Comparison of ENCODE assay signal across 8 mouse cellular contexts in genomic region chr9:58253033-58253804, GRCm38 (mm10). TPM values are rescaled to one million over a fixed set of nuclear protein-coding genes. Genes with fewer than 3 reads are reported as not detected.
DNase-seq lines count a peak whose midpoint lies in the region; ATAC-seq and TF ChIP-seq lines count a peak whose summit lies in the region.

Stoml1 (plus strand) TSS chr9:58253164.

- peak within 1 kb of the TSS; percentile 89 for H3K4me2 ChIP-seq in forebrain, embryonic 16.5 days (ENCODE audit: low read length)
- H3K4me2 ChIP-seq in lung, embryonic 14.5 days, result peak within 1 kb of the TSS; percentile 73

- TF ChIP-seq CTCF in layer of hippocampus, adult 2 months (conservative IDR thresholded peaks at IDR 0.05), result peak; percentile 95
- TF ChIP-seq CTCF in lung, embryonic 14.5 days (IDR thresholded peaks at IDR 0.05; ENCODE audit: low read depth), result peak; percentile 95
- TF ChIP-seq CTCF in olfactory bulb, adult 2 months (IDR thresholded peaks at IDR 0.05; ENCODE audit: insufficient read depth, low read depth, low read length), result peak; percentile 91
- peak; percentile 86; the same call in 1 of the 2 replicates for TF ChIP-seq CTCF in thymus, adult 2 months (IDR thresholded peaks at IDR 0.05; ENCODE audit: borderline replicate concordance, control insufficient read depth, extremely low read depth, insufficient read depth, low read length, poor library complexity)

- intact Hi-C loops in heart, postnatal 36 days (cut with DNase I), result loop anchor here (10.0 kb wide), 1 partner anchor 488 kb away; the partner anchor contains the start of gene Clk3

- 1% methylated on average over 31 of the region's 31 CpGs for WGBS in forebrain, embryonic 16.5 days
- under 1% methylated on average over 31 of the region's 31 CpGs for WGBS in lung, embryonic 14.5 days
- under 1% methylated on average over 31 of the region's 31 CpGs for WGBS in olfactory bulb, adult 2 months
- WGBS in thymus, adult 2 months, result under 1% methylated on average over 31 of the region's 31 CpGs

- H3K9ac ChIP-seq in ES-E14 (ENCODE audit: insufficient read depth, low read depth, low read length, poor library complexity, severe bottlenecking), result peak within 1 kb of the TSS; percentile 80
- peak within 1 kb of the TSS; percentile 85 for H3K9ac ChIP-seq in forebrain, embryonic 16.5 days (replicated peaks; ENCODE audit: low read depth, low read length)
- peak within 1 kb of the TSS; percentile 73 for H3K9ac ChIP-seq in lung, embryonic 14.5 days

- no peaks in the 10 kb centered on the region for H3K9me3 ChIP-seq in ES-E14 (ENCODE audit: control insufficient read depth, insufficient read depth, low read depth, low read length)
- H3K9me3 ChIP-seq in forebrain, embryonic 16.5 days (ENCODE audit: control insufficient read depth, low read length), result no peaks in the 10 kb centered on the region
- H3K9me3 ChIP-seq in lung, embryonic 14.5 days (ENCODE audit: low read depth, low read length), result no peaks in the 10 kb centered on the region

- H3K36me3 ChIP-seq in ES-E14 (ENCODE audit: control insufficient read depth, insufficient read depth, low read length, poor library complexity, severe bottlenecking), result peaks cover 21% of the 10 kb centered on the region
- H3K36me3 ChIP-seq in forebrain, embryonic 16.5 days (ENCODE audit: control insufficient read depth, insufficient read depth), result peaks cover 11% of the 10 kb centered on the region; the same call in 1 of the 2 replicates
- peaks cover 16% of the 10 kb centered on the region; the same call in 1 of the 2 replicates for H3K36me3 ChIP-seq in lung, embryonic 14.5 days (ENCODE audit: insufficient read depth)
- H3K36me3 ChIP-seq in thymus, adult 2 months (ENCODE audit: control insufficient read depth, insufficient read depth, low read length), result no peaks in the 10 kb centered on the region

- H3K27me3 ChIP-seq in forebrain, embryonic 16.5 days (replicated peaks; ENCODE audit: control insufficient read depth, insufficient read depth, low read length), result no peaks in the 10 kb centered on the region
- no peaks in the 10 kb centered on the region for H3K27me3 ChIP-seq in lung, embryonic 14.5 days (ENCODE audit: insufficient read depth, low read length)
- H3K27me3 ChIP-seq in thymus, adult 2 months (ENCODE audit: control insufficient read depth, insufficient read depth, low read length), result no peaks in the 10 kb centered on the region

- peak; percentile 99 for ATAC-seq in forebrain, embryonic 16.5 days
- peak; percentile 98 for ATAC-seq in lung, embryonic 14.5 days (ENCODE audit: insufficient read depth)

- peak within 1 kb of the TSS; percentile 63 for H3K27ac ChIP-seq in ES-E14 (ENCODE audit: insufficient read depth, low read depth, low read length, poor library complexity, severe bottlenecking)
- H3K27ac ChIP-seq in forebrain, embryonic 16.5 days (ENCODE audit: low read length), result peak within 1 kb of the TSS; percentile 41; the same call in 1 of the 2 replicates
- H3K27ac ChIP-seq in layer of hippocampus, adult 2 months, result peak within 1 kb of the TSS; percentile 89
- peak within 1 kb of the TSS; percentile 61; the same call in 1 of the 2 replicates for H3K27ac ChIP-seq in lung, embryonic 14.5 days (ENCODE audit: low read depth)
- 0 out of 2 replicates have a peak within 1 kb of the TSS, but pooled peaks have one; percentile 13 for H3K27ac ChIP-seq in olfactory bulb, adult 2 months (ENCODE audit: insufficient read depth, low read depth, low read length)
- H3K27ac ChIP-seq in thymus, adult 2 months (ENCODE audit: control insufficient read depth, insufficient read depth, low read length), result peak within 1 kb of the TSS; percentile 12

- DNase-seq in ES-E14 (ENCODE audit: low read depth, low spot score), result peak; percentile 95
- peak; percentile 91 for DNase-seq in cerebellum, adult 11-12 months
- DNase-seq in heart, postnatal 36 days, result peak; percentile 92 to 97
- peak; percentile 94 to 95 for DNase-seq in layer of hippocampus, adult 2 months (ENCODE audit: low spot score in 2 of 2)
- DNase-seq in lung, embryonic 14.5 days, result peak; percentile 97
- DNase-seq in thymus, adult 2 months, result peak; percentile 95

- H3K4me3 ChIP-seq in ES-E14 (ENCODE audit: insufficient read depth in 1 of 2, low read depth in 1 of 2, low read length in 2 of 2, poor library complexity in 1 of 2, severe bottlenecking in 1 of 2), result peak within 1 kb of the TSS; percentile 80 to 95
- H3K4me3 ChIP-seq in forebrain, embryonic 16.5 days (replicated peaks; ENCODE audit: low read length), result peak within 1 kb of the TSS; percentile 75
- H3K4me3 ChIP-seq in layer of hippocampus, adult 2 months, result peak within 1 kb of the TSS; percentile 90
- peak within 1 kb of the TSS; percentile 67 for H3K4me3 ChIP-seq in lung, embryonic 14.5 days (ENCODE audit: low read depth, low read length)
- peak within 1 kb of the TSS; percentile 77 for H3K4me3 ChIP-seq in olfactory bulb, adult 2 months (ENCODE audit: insufficient read depth, low read depth, low read length)
- peak within 1 kb of the TSS; percentile 76 for H3K4me3 ChIP-seq in thymus, adult 2 months (ENCODE audit: control insufficient read depth, insufficient read depth, low read length)

- peaks cover 16 to 22% of the 10 kb centered on the region in 2 experiments for H3K4me1 ChIP-seq in ES-E14 (ENCODE audit: control insufficient read depth in 2 of 2, insufficient read depth in 2 of 2, low read length in 2 of 2, poor library complexity in 1 of 2)
- H3K4me1 ChIP-seq in forebrain, embryonic 16.5 days (replicated peaks; ENCODE audit: control insufficient read depth, insufficient read depth, low read length), result peaks cover 30% of the 10 kb centered on the region
- no peaks in the 10 kb centered on the region for H3K4me1 ChIP-seq in lung, embryonic 14.5 days (ENCODE audit: insufficient read depth)
- H3K4me1 ChIP-seq in olfactory bulb, adult 2 months (ENCODE audit: control insufficient read depth, insufficient read depth, low read length), result peaks cover 11% of the 10 kb centered on the region
- peaks cover 32% of the 10 kb centered on the region for H3K4me1 ChIP-seq in thymus, adult 2 months (replicated peaks; ENCODE audit: control insufficient read depth, insufficient read depth, low read length)

- peak; percentile 64 for TF ChIP-seq POLR2A in olfactory bulb, adult 2 months (IDR thresholded peaks at IDR 0.05; ENCODE audit: insufficient read depth, low read depth, low read length)
- TF ChIP-seq POLR2A in thymus, adult 2 months (IDR thresholded peaks at IDR 0.05; ENCODE audit: control insufficient read depth, extremely low read depth, insufficient read depth, low read length, poor library complexity), result peak; percentile 83

- in situ Hi-C loops in ES-E14 (cut with MboI; ENCODE audit: low sequenced_read_pairs in 2 of 2, unreplicated experiment in 2 of 2), result no loop called here

TF ChIP-seq in ES-E14, 5 proteins besides CTCF, POLR2A, EP300 and RAD21:
- TF ChIP-seq HCFC1 (IDR thresholded peaks at IDR 0.05; ENCODE audit: borderline replicate concordance, insufficient read depth, low read length) (peak; percentile 77; the same call in 1 of the 2 replicates), MAFK (IDR thresholded peaks at IDR 0.05; ENCODE audit: insufficient read depth, low read depth, low read length) (0 out of 2 replicates have a peak, but pooled peaks have one; percentile 25), CHD2 (IDR thresholded peaks at IDR 0.05; ENCODE audit: low read depth, low read length) (no peak)

RNA-seq across cellular contexts. Expression of gene Stoml1, which starts in this region (rescaled TPM):
- 51.7 and 95.7 TPM in 2 replicates for total RNA-seq in ES-E14 (2012; rRNA removed)
- polyA plus RNA-seq in forebrain, embryonic 16.5 days (2015; fragmentation: Nextera tagmentation; extraction: Ambion mirVana), result 104 and 120 TPM in 2 replicates
- 10 to 100 TPM; 10.2 to 10.4 TPM for total RNA-seq in heart, postnatal 36 days (2021)
- total RNA-seq in layer of hippocampus, adult 2 months (2021), result 10 to 100 TPM; 78.6 to 78.7 TPM
- polyA plus RNA-seq in lung, embryonic 14.5 days (2014; fragmentation: Nextera tagmentation; extraction: Ambion mirVana), result 23.2 and 27.1 TPM in 2 replicates
- not detected in 2 replicates for polyA plus RNA-seq in olfactory bulb, adult 2 months (2012; ENCODE audit: insufficient read depth, insufficient read length, low replicate concordance, missing spikeins)
- polyA plus RNA-seq in thymus, adult 2 months (2012; rRNA removed), result 67.4 and 71.5 TPM in 2 replicates

Comparison
In these comparisons a context has a peak if more than half of its experiments do, and no peak if none do; other contexts are left out.
1. Peak in every context shown above with its lines: DNase-seq, ATAC-seq, H3K4me3 ChIP-seq and H3K27ac ChIP-seq.
2. RNA of gene Stoml1 (polyA plus RNA-seq): 104 to 120 TPM in forebrain, embryonic 16.5 days, 67.4 to 71.5 TPM in thymus, adult 2 months and 23.2 to 27.1 TPM in lung, embryonic 14.5 days; not detected in olfactory bulb, adult 2 months; every median in the first group is over 10 times any median in the second.
3. H3K27ac ChIP-seq: peak in every context shown above with its lines; median percentile 89 in layer of hippocampus, adult 2 months; 63 in ES-E14; 61 in lung, embryonic 14.5 days; 41 in forebrain, embryonic 16.5 days; 13 in olfactory bulb, adult 2 months; 12 in thymus, adult 2 months.